Mouse (Mus musculus) mesoderm, embryonic 11.5 days (tissue): ENCODE data around the gene Ssbp4.
A peak's percentile ranks its signal among the peaks of the same experiment; 100 is the strongest.

Source experiments
- DNase-seq: peaks from one replicate; pipeline ENCODE4 v3.0.0-alpha.2; 2012; ENCODE audit warnings: low read depth, low spot score

Ssbp4 gene

DNA sequence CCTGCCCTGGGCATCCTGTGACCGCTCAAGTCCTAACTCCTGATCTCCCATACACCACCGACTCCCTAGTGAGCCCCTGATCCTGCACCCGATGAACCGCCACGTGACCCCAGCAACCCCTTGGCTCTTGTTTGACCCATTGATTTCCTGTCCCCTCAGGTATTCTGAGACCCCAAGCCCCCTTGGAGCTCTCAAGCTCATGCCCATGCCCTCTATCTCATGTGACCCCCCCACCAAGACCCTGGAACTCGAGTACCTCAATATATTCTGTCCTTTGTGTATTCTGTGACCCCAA, 1.1 kb downstream of the Ssbp4 start:
- DNase-seq = no peak

DNA sequence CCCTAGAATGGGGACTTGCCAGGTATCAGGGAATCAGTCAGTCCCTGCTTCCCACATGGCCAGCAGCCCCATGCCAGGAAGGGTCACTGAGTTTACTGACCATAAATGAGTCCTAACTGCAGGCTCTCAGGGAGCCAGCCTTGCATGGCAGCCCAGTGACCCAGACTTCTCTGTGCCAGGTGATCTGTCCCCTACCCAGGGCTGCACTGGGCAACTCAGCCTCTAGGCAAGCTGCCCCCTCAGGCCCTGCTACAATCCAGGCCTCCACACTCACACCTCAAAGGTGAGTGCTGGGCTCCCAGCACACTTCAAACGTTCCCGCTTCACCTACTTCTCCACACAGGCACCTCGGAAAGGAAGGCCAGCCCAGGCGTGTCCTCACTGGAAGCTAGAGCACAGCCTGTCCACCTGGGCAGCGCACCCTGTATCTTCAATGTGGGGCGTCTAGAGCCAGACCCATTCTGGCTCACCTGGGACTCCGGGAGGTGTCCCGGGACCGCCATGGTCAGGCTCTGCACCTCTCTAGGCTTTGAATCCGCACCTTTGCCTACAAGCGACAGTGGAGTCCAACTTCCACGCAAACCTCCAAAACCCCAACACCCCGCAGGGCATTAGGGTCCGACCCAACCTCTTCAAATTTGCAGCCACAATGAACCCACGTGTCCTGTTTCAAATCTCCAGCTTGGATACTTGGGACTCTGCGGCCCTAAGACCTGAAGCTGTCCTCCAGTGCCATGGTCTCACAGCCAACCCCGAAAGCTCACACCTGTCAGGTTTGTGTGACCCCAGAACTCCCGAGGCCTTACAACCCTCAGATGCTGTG, 1.7 kb downstream of the Ssbp4 start:
- DNase-seq = no peak

DNA sequence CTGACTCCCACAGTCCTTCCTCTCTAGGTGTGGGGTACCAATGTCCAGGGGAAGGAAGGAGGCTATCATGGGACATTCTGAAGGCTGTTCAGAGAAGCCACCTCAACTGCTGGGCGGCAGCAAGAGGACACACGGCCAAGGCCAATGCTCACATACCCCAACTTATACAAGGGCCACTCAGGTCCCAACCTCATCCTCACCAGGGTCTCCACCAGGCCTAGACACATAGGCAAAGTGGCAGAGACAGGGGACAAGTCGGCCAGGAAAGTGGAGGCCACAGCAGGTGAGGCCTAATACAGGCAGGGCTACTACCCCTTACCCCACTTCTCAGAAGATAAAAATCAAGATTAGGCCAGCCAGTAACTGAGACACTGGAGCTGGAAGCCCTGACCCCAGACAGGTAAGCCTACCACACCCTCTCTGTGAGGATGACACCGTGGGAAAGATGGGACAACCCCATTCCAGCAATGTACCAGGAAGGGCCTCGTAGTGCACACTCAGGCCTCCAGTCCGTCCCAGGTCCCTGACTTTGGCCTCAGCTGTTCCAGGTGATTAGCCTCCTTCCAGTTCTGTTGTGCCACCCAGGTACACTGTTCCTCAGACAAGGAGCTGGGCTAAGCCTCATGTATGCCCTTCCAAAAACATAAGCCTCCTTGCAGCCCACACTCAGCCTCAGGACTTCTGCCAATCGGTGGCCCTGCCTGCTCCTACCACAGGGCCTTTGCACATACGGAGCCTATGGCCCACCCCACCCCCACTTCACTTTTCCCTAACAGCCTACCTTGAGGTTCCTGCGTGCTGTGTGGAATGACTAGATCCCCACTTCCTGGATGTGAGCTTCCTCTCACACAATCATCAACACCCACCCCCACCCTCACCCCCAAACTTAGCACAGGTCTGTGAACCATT, 2.5 kb downstream of the Ssbp4 start:
- no peak for DNase-seq

DNA sequence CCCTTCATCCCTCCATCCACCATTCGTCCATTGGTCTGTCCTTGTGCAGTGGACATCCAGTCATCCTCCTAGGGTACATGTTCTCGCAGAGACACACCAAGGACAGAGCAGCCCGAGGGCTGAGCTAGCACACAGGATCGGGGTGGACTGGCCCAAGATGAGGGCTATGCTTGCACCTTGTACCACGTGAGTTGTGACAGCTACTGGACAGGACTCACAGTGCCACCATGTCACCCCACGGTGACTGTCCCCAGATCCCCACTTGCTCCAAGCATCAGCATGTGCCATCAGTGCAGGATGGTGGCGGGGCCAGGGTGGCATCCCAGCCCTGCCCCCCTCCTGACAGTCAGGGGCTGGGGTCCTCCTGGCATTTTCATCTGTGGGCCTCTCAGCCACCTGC, 4.1 kb downstream of the Ssbp4 start:
- DNase-seq = no peak

DNA sequence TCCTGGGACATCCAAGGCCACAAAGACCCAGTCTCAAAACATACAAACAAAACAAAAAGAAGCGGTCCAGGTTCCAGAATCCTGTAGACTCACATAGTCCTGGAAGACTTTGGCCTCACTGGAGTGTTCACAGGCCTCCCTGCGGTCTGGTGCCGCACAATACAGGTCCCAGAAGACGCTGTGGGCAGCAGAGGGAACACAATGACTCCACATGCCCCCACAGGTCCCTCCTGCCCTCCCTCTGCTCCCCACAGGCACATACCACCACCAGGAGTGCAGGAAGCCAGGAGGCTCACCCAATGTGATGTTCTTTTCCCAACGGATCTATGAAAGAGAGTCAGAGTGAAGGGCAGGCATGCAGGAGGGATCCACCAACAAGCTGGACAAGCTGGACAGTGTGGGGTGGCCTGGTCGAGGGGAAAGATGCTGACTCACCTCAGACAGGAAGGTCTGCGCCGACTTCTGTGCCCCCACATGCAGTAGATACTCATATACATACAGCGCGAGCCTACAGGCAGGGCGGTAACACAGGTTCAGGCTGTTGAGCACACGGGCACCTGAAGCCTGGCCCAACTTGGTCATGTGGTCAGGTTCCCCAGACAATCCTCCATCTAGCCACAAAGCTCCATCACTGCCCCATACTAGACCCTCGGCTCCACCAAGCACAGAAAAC, 6.4 kb downstream of the Ssbp4 start:
- DNase-seq = no peak

- DNase-seq = peak; percentile 96
Observed at GRCm38 (mm10) chr8:70601271-70601649, 7.4 kb downstream of the Ssbp4 start.

DNA sequence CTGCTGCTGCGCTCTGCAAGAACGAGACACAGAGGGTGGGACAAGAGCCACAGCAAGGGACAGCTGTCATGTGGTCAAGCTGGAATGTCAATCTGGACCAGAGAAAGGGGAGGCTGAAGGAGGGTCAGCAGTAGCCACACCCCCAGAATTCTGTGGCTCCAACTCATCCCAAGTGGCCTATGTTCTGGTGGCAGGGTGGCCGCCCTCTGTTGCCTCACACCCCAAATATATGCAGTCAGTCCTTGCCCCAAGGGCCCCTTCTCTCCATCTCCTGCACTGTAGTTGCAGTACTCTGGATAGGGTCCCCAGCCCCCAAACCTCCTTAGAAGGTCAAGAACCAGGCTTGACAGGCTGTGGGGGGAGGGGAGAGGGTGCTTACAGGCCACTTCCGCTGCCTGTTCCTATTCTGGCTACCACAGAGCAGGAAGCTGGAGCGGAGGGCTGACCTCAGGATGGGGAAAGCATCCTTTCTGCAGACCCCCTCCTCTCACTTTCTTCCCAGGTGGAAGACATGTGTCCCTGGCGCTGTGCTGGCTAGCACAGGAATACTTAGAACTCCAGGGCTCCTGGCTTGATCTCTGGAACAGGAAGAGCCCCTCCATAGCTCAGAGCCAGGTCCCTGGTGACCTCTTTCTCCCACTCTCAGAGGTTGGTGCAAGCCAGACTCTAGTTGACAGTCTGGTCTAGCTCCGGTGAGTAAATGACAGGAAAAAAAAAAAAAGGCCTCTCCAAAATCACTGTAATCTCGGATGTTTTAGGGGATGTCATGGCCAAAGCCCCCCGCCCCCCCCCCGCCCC, 8.0 kb downstream of the Ssbp4 start:
- DNase-seq = no peak

- no peak for DNase-seq
Observed at GRCm38 (mm10) chr8:70599507-70600290, 9.0 kb downstream of the Ssbp4 start.

DNA sequence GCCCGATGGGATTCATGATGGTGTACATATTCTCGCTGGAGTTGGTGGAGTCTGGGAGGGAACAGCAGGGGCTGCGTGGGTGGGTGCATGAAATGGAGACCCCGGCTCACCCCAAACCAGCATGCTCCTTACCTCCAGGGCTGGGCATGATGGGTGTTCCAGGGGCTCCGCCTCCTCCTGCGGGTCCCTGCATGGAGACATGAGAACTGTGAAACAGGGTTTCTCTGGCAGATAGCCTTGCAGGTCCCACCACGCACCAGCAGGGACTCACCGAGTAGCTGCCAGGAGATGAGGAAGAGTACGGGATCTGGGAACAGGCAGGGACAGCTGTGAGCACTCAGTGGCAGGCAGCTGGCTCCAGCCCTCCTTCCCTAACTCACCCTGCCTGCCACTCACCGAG, 9.9 kb downstream of the Ssbp4 start:
- DNase-seq = peak; percentile 78

DNA sequence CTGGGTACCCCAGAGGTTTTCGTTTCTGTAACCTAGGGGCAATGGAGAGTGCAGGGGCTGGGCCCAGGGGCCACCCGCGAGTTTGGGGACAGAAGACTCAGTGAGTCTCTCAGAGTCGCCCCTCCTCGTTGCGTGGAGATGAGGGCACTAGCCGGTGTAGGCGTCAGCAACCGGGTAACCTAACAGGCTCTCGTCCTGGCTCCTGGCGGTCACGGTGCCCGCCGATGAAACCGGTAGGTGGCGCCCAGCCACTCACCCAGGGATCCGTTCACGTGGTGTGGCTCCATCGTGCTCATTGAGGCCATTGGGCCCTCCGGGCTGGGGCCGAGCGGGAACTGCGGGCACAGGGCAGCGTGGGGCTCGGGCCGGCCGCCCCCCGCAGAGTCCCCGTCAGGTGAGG, 10.4 kb downstream of the Ssbp4 start:
- peak; percentile 78 for DNase-seq

GRCm38 (mm10) chr8:70597417-70598272, 11.0 kb downstream of the Ssbp4 start:
- no peak for DNase-seq

GRCm38 (mm10) chr8:70596775-70597416, 11.8 kb downstream of the Ssbp4 start:
- no peak for DNase-seq

DNA sequence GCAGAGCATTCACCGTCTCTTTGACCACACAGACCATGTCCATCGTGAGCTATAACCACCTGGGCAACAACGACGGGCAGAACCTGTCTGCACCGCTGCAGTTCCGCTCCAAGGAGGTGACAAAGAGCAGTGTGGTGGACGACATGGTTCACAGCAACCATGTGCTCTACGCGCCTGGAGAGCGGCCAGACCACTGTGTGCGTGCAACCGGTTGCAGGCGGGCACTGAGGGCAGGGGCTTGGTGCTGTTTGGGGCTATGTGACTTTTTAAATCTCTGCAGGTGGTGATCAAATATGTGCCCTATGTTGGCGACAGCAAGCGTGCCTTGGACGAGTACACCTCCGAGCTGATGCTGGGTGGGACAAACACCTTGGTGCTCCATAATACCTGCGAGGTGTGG, 12.5 kb downstream of the Ssbp4 start:
- DNase-seq = no peak

GRCm38 (mm10) chr8:70595811-70596210, 12.9 kb downstream of the Ssbp4 start:
- DNase-seq = no peak

DNA sequence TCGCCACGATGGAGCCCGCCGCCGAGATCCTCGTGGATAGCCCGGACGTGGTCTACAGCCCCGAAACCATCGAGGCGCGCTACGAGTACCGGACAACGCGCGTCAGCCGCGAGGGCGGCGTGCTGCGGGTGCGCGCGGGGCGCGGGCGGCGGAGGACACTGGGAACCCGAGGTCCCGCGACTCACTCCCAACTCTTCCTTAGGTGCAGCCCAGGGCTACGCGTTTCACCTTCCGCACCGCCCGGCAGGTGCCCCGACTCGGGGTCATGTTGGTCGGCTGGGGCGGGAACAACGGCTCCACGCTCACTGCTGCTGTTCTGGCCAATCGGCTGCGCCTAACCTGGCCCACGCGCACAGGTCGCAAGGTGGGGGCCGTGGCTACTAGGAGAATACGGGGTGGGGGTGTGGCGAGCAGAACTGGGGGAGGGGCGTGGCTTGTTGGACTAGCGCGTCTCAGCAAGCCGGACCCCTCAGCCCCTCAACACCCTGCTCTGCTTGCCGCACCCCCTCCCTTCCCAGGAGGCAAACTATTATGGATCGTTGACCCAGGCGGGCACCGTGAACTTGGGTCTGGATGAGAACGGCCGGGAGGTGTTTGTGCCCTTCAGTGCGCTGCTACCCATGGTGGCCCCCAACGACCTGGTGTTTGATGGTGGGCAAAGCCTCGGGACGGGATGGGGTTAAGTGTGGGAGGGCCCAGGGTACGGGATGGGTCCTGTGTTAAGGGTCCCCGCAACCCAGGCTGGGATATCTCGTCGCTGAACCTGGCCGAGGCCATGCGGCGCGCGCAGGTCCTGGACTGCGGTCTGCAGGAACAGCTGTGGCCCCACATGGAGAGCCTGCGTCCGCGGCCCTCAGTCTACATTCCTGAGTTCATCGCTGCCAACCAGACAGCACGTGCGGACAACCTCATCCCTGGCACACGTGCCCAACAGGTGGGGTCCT, 13.8 kb downstream of the Ssbp4 start:
- no peak for DNase-seq

- peak; percentile 98 for DNase-seq
Observed at GRCm38 (mm10) chr8:70593961-70594609, 14.6 kb downstream of the Ssbp4 start, which contains the start of gene Isyna1. Gene Isyna1, plus strand, starts transcription at chr8:70594373.

DNA sequence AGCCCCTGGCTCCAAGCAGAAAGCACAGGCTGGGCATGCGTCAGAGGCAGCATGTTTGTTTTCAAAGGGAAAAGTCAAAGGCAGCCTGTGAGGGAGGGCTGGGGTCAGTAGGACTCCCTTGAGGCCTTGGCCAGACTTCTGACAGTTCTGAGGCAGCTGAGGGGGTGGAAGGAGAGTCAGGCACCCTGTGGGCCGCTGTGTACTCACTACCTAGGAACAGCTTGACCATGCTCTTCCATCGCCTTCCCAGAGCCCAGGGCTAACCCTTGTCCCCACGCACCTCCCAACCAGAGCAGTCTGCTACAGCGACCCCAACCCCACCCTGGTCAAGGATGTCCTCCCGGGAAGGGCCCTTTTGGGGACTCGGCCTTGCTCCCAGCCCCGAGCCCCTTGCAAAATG, 15.5 kb downstream of the Ssbp4 start:
- DNase-seq = no peak

GRCm38 (mm10) chr8:70591569-70591968, 17.1 kb downstream of the Ssbp4 start:
- DNase-seq = no peak
